Mouse (Mus musculus): ENCODE data around the gene Oprl1.

Oprl1 gene

DNA sequence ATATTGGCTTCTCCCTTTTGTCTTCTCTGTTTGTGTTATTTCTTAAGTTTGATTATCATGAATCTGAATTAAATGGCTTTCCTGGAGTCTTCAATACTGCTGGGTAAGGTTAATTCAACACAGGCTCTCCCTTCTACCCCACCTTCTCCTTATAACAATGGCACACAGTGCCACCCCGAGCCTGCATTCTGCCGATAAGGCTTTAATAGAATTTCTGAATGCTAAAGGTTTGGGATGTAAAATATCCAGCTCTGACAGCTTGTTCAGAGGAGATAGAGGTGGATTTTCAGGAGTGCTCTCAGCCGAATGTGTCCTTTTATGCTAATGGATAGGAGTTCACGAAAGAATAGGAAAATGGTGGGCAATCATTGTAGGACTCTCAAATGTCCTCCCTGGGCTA lies 50.4 kb downstream of the Oprl1 start:
- DNase-seq (ENCODE audit: low spot score in 2 of 2) = no peak

DNA sequence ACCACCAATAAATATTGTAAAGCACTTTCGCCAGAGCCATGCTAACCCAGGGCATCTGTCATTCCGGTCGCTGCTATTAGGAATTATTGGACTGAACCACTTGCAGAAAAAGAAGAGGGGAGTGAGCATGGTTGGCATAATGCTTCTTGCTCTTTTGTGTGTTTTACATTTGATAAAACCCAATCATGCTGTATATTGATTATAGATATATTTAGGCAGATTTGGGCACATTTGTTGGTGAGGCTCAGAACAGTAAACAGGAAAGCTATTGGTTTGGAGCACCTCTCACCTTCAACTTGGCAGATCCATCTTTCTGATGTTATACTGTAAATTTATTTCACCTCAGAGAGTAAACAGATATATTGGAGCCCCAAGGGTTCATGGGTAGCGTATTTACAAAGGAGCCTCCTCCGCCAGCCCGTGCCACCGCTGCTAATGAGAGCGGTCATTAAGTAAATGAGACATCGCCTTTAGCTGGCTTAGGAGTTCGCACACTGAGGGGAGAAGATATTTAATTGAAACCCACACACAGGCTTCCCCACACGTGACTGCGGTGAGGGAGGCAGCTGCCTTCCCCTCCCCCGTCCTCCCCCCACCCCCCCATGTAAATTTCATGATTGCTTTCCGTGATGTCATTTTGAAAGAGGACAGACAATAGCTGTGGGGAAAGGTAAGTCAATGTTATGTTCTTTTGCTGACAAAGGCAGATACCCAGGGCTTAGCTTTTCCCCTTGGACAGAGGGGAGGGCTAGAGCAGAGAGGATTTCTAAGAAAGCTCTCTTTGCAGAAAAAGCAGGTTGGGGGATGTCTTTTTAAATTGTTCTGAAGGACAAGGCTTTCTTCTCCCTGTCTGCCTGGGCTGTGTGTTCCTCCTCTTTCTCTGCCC lies 52.1 kb downstream of the Oprl1 start:
- no peak for DNase-seq (ENCODE audit: low spot score in 2 of 2)

DNA sequence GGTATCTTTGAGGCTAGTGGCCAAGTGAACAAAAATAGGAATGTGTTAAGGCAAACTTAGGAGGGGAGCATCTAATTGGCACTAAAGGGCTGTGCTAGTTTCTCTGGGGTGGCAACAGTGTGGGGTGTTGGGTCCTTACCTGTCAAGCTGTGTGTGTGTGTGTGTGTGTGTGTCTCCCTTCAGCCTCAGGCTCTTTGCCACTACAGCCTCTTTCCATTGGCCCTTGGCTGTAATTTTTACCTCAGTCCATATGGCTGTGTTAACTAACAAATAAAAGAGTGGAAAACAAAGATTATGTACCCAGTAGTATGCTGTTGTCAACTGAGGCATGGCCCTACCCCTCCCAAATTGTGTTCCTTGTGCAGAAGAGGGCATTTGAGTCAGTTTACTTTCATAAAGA lies 53.6 kb downstream of the Oprl1 start:
- DNase-seq (ENCODE audit: low spot score in 2 of 2) = no peak

DNA sequence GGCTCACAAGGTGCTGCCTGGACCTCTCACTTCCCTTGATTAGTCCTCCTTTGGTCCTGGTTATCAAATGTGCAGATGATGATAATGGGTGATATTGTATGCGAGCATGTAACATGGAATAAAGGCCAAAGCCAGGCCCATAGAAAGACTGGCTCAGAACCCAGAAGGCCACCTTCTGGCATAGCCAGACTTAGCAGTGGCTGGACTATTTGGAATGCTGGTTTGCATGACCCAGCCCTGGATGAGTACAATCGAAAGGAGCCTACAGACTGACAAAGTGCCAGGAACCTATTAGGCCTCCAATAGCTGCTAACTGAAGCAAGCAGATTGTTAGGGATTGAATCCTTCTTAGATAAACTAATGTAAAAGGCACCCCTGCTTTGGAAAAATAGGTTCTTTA lies 54.6 kb downstream of the Oprl1 start:
- no peak for DNase-seq (ENCODE audit: low spot score in 2 of 2)
